Mouse (Mus musculus): Measurements from ENCODE around the gene Reep1. TPM values are rescaled to one million over a fixed set of nuclear protein-coding genes. Genes with fewer than 3 reads are reported as not detected.

The Reep1 gene
- polyA plus RNA-seq, 2 experiments, result 1.9 to 3.0 TPM

GRCm38 (mm10) chr6:71772156-71772555 is 64.8 kb downstream of the Reep1 start:
- Histone ChIP-seq H3K9me3 (ENCODE audit: control insufficient read depth, low read length) (no peaks in the 10 kb centered on the region), H3K36me3 (replicated peaks; ENCODE audit: control insufficient read depth, insufficient read depth, low read depth) (no peaks in the 10 kb centered on the region), H3K4me2 (ENCODE audit: low read depth) (no peak overlapping the region), H3K4me1 (replicated peaks; ENCODE audit: control insufficient read depth in 2 of 2, insufficient read depth in 2 of 2, low read length in 1 of 2) (no peaks in the 10 kb centered on the region), H3K4me3 (ENCODE audit: insufficient read depth in 1 of 2, low read depth in 2 of 2, low read length in 2 of 2) (no peak overlapping the region), H3K27ac (no peak overlapping the region), H3K27me3 (ENCODE audit: control insufficient read depth, insufficient read depth, low read length) (no peaks in the 10 kb centered on the region), H3K9ac (replicated peaks) (no peak overlapping the region)
- DNase-seq (ENCODE audit: low read depth in 3 of 3, low spot score in 3 of 3) (no peak), ATAC-seq (ENCODE audit: insufficient read depth) (no peak)
- no peak for TF ChIP-seq CTCF (IDR thresholded peaks at IDR 0.05; ENCODE audit: low read depth)
- TF ChIP-seq EP300 (IDR thresholded peaks at IDR 0.05; ENCODE audit: low read depth), result no peak
- WGBS (ENCODE audit: insufficient replicate concordance), result 70% methylated on average over 6 of the region's 6 CpGs

- 69% methylated on average over 7 of the region's 7 CpGs for WGBS (ENCODE audit: insufficient replicate concordance)
- no peak overlapping the region for H3K9ac ChIP-seq (replicated peaks)
- TF ChIP-seq CTCF (IDR thresholded peaks at IDR 0.05; ENCODE audit: low read depth) (no peak), EP300 (IDR thresholded peaks at IDR 0.05; ENCODE audit: low read depth) (no peak)
These were observed 65.4 kb downstream of the Reep1 start for GRCm38 (mm10) chr6:71772636-71773208.

DNA sequence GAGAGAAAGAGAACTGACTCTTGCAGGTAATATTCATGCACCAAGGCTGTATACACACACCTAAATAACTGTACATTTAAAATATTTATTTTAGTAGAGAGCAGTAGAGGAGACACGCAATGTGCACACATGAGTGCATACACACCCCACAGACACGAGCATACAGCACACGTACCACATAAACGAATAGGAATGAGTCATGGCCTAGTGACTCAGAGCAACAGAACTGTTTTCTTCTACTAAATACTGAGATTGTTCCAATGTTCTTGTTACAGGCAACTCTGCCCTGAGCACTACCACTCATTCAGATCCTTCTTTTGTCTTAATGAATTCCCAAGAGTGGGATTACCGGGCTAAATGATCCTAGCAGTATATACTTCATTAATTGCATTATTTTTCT is 70.7 kb downstream of the Reep1 start:
- no peak for ATAC-seq (ENCODE audit: insufficient read depth)
- Histone ChIP-seq H3K9ac (replicated peaks) (no peak overlapping the region), H3K4me1 (replicated peaks; ENCODE audit: control insufficient read depth in 2 of 2, insufficient read depth in 2 of 2, low read length in 1 of 2) (no peaks in the 10 kb centered on the region), H3K4me3 (ENCODE audit: insufficient read depth in 1 of 2, low read depth in 2 of 2, low read length in 2 of 2) (no peak overlapping the region), H3K9me3 (ENCODE audit: control insufficient read depth, low read length) (no peaks in the 10 kb centered on the region), H3K36me3 (replicated peaks; ENCODE audit: control insufficient read depth, insufficient read depth, low read depth) (no peaks in the 10 kb centered on the region), H3K27ac (no peak overlapping the region), H3K4me2 (ENCODE audit: low read depth) (no peak overlapping the region), H3K27me3 (ENCODE audit: control insufficient read depth, insufficient read depth, low read length) (no peaks in the 10 kb centered on the region)
- WGBS (ENCODE audit: insufficient replicate concordance), result 74% methylated on average over 5 of the region's 5 CpGs
- no peak for DNase-seq (ENCODE audit: low read depth in 3 of 3, low spot score in 3 of 3)
- no peak for TF ChIP-seq EP300 (IDR thresholded peaks at IDR 0.05; ENCODE audit: low read depth)
- no peak for TF ChIP-seq CTCF (IDR thresholded peaks at IDR 0.05; ENCODE audit: low read depth)

More at GRCm38 (mm10) chr6:71772636-71773208, 65.4 kb downstream of the Reep1 start:
- Histone ChIP-seq H3K36me3 (replicated peaks; ENCODE audit: control insufficient read depth, insufficient read depth, low read depth) (no peaks in the 10 kb centered on the region), H3K27ac (no peak overlapping the region), H3K4me1 (replicated peaks; ENCODE audit: control insufficient read depth in 2 of 2, insufficient read depth in 2 of 2, low read length in 1 of 2) (no peaks in the 10 kb centered on the region), H3K27me3 (ENCODE audit: control insufficient read depth, insufficient read depth, low read length) (no peaks in the 10 kb centered on the region), H3K4me2 (ENCODE audit: low read depth) (no peak overlapping the region), H3K9me3 (ENCODE audit: control insufficient read depth, low read length) (no peaks in the 10 kb centered on the region), H3K4me3 (ENCODE audit: insufficient read depth in 1 of 2, low read depth in 2 of 2, low read length in 2 of 2) (no peak overlapping the region)
- DNase-seq (ENCODE audit: low read depth in 3 of 3, low spot score in 3 of 3) (no peak), ATAC-seq (ENCODE audit: insufficient read depth) (no peak)

DNA sequence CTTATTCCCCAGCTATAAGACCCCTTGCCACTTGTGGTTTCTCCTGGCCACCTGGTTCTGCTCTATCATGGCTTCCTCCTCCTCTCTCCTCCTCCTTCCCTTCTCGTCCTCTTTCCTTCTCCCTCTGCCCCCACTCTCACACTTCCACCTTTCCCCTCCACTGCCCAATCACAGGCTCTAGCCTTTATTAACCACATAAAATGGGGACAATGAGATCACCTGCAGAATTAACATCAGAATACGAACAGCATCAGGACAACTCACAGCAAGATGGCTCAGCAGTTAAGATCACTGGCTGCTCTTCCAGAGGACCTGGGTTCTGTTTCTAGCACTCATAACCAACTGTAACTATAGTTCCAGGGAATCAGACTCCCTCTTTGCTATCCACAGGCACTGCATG is 72.5 kb downstream of the Reep1 start:
- Histone ChIP-seq H3K9ac (replicated peaks) (no peak overlapping the region), H3K4me3 (ENCODE audit: insufficient read depth in 1 of 2, low read depth in 2 of 2, low read length in 2 of 2) (no peak overlapping the region), H3K27me3 (ENCODE audit: control insufficient read depth, insufficient read depth, low read length) (no peaks in the 10 kb centered on the region), H3K9me3 (ENCODE audit: control insufficient read depth, low read length) (no peaks in the 10 kb centered on the region), H3K27ac (no peak overlapping the region), H3K4me2 (ENCODE audit: low read depth) (no peak overlapping the region), H3K4me1 (replicated peaks; ENCODE audit: control insufficient read depth in 2 of 2, insufficient read depth in 2 of 2, low read length in 1 of 2) (no peaks in the 10 kb centered on the region), H3K36me3 (replicated peaks; ENCODE audit: control insufficient read depth, insufficient read depth, low read depth) (no peaks in the 10 kb centered on the region)
- WGBS (ENCODE audit: insufficient replicate concordance), result 50% methylated on average over 2 of the region's 2 CpGs
- no peak for ATAC-seq (ENCODE audit: insufficient read depth)
- no peak for DNase-seq (ENCODE audit: low read depth in 3 of 3, low spot score in 3 of 3)
- TF ChIP-seq EP300 (IDR thresholded peaks at IDR 0.05; ENCODE audit: low read depth) (no peak), CTCF (IDR thresholded peaks at IDR 0.05; ENCODE audit: low read depth) (no peak)

DNA sequence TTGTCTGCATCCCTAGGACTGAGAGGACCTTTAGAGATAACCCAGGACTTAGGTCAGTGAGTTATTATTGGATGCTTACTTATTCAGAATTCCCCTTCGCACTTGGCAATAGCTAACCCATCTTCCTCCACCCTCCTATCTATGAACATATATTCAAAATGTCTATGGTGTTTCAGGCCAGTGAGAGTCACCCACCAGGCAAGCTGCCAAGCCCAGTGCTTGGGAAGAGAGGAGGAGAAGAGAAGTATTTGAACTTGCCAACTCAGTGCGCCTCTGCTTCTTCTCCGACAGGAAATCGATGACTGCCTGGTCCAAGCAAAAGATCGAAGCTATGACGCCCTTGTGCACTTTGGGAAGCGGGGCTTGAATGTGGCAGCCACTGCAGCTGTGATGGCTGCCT is 73.1 kb downstream of the Reep1 start:
- WGBS (ENCODE audit: insufficient replicate concordance), result 76% methylated on average over 7 of the region's 7 CpGs
- Histone ChIP-seq H3K4me2 (ENCODE audit: low read depth) (no peak overlapping the region), H3K27me3 (ENCODE audit: control insufficient read depth, insufficient read depth, low read length) (no peaks in the 10 kb centered on the region), H3K4me3 (ENCODE audit: insufficient read depth in 1 of 2, low read depth in 2 of 2, low read length in 2 of 2) (no peak overlapping the region), H3K27ac (no peak overlapping the region), H3K4me1 (replicated peaks; ENCODE audit: control insufficient read depth in 2 of 2, insufficient read depth in 2 of 2, low read length in 1 of 2) (no peaks in the 10 kb centered on the region), H3K36me3 (replicated peaks; ENCODE audit: control insufficient read depth, insufficient read depth, low read depth) (no peaks in the 10 kb centered on the region), H3K9ac (replicated peaks) (no peak overlapping the region), H3K9me3 (ENCODE audit: control insufficient read depth, low read length) (no peaks in the 10 kb centered on the region)
- TF ChIP-seq EP300 (IDR thresholded peaks at IDR 0.05; ENCODE audit: low read depth), result no peak
- TF ChIP-seq CTCF (IDR thresholded peaks at IDR 0.05; ENCODE audit: low read depth), result no peak
- ATAC-seq (ENCODE audit: insufficient read depth), result no peak
- DNase-seq (ENCODE audit: low read depth in 3 of 3, low spot score in 3 of 3), result no peak
